Mouse (Mus musculus): ENCODE results near the gene Alox5.
"Not testable (repeated sequence)": the region's sequence is repeated elsewhere in the genome, so short reads cannot be mapped to it uniquely, and the experiment has no call there.

Gene Alox5

GRCm38 (mm10) chr6:116460544-116461283 lies at the start of gene Alox5:
Gene Alox5, minus strand, starts transcription at chr6:116461178.
- DNase-seq (ENCODE audit: extremely low spot score) = peak; percentile 55

- DNase-seq (ENCODE audit: extremely low spot score) = not testable (repeated sequence)
These were observed 45.5 kb upstream of the Alox5 start, which contains the start of gene Olfr212 for GRCm38 (mm10) chr6:116506302-116507003. Gene Olfr212, plus strand, starts transcription at chr6:116506516.

DNA sequence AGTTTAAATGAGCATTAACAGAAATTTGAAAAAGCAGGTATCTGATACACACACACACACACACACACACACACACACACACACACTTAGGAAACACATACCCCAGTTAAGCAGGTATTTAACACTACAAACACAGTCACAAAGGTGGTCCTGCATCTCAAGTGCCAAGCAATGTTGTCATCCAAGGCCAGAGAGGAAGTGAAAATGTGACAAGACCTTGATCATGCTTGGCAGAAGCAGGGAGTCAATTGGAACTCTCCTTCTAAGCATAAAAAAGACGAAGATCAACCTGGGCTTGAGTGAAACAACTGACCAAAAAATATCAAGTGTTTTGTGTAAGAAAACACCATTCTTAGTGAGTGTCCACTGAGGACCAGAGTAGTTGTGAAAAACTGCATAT lies 35.0 kb upstream of the Alox5 start:
- DNase-seq (ENCODE audit: extremely low spot score) = no peak

GRCm38 (mm10) chr6:116493742-116494141 lies 32.8 kb upstream of the Alox5 start:
- DNase-seq (ENCODE audit: extremely low spot score) = no peak

GRCm38 (mm10) chr6:116488791-116489190 lies 27.8 kb upstream of the Alox5 start, which contains the start of gene Olfr211:
Gene Olfr211, plus strand, starts transcription at chr6:116489091.
- DNase-seq (ENCODE audit: extremely low spot score) = no peak

DNA sequence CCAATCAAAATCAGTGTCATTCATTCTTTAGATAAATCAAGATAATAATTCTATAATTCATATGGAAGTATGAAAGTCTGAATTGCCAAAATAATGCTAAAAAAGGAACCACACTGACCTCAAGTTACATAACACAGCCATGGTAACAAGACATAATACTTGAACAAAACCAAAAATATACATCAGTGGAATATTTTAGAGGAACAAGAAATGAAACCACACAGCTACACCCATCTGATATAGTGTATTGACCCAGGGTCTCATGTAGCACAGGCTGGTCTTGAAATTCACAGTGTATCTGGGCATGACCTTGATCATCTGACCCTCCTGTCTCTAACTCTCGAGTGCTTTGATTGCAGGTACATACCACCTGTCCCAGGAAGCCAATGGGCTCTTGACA lies 25.9 kb upstream of the Alox5 start:
- no peak for DNase-seq (ENCODE audit: extremely low spot score)

- DNase-seq (ENCODE audit: extremely low spot score) = no peak
These were observed 24.1 kb upstream of the Alox5 start for GRCm38 (mm10) chr6:116485081-116485480.

DNA sequence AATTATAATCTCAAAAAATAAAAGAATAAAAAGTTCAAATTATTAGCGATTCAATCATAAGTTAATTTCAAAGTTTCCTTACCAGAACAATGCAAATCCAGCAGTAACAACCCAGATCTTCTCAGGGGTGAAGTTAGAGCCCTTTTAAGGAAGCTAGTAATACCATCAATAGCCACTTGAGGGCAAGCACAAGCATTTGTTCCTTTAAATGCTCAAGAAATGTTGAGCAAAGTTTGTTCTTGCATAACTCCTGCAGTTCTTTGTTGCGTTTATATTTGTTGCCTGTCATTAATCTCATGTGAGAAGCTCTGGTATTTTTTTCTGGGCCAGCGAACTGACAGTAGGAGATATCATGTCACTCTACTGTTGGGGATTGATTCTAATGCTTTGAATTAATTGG lies 7.1 kb upstream of the Alox5 start:
- DNase-seq (ENCODE audit: extremely low spot score) = no peak

- no peak for DNase-seq (ENCODE audit: extremely low spot score)
These were observed 1.7 kb downstream of the Alox5 start for GRCm38 (mm10) chr6:116459232-116459631.

DNA sequence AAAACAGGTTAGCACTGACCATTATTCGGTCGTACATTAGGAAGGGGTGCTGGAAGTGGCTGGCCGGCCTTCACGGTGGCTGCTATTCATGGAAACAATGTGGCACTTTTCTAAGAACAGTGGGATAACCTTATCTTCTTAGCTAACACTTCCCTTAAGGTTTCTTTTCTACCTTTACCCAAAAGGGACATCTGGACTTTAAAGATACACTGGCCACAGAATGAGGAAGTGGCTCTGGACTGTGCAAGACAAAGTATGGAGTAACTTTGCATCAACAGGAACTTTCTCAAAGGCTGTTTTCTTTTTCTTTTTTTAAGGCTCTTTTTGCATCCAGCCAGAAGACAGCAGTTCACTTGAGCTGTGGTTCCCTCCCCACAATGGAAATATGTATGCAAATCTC lies 2.2 kb downstream of the Alox5 start:
- DNase-seq (ENCODE audit: extremely low spot score) = no peak

DNA sequence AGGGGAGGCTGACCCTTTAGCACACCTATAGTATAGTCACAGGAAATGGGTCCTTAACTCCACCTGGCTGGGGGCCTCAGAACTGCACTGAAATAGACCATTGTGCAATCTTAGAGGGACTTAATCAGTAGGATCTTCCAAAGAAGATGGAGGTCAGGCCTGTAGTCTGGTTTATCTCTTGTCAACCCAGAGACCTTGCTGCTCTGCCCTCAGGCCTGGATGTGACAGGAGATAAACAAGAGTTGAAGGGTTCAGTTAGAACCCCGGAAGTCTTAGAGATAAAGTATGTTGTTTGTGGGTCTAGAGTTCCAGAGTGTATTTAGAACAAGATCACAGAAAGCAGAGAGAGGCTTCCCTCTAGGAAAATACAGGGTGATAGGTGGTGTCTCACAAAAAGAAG lies 4.5 kb downstream of the Alox5 start:
- no peak for DNase-seq (ENCODE audit: extremely low spot score)

DNA sequence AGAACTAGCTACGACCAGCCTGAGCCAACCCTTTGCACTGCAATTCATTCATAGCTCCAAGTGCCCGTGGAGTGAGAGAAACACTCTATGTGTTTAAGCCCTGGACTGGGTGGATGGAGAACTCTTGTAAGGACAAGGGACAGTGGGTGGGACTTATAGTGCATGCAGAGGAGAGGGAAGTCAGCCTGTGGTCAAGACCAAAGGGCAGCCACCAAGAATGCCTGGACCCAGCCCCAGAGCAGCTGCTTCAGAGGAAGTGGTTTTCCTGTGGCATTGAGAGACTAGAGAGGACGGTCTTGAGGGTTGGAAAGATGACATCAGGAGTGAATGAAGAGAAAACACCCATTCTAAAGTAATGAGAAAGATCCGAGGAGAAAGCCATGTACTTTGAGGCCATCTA lies 5.2 kb downstream of the Alox5 start:
- no peak for DNase-seq (ENCODE audit: extremely low spot score)

DNA sequence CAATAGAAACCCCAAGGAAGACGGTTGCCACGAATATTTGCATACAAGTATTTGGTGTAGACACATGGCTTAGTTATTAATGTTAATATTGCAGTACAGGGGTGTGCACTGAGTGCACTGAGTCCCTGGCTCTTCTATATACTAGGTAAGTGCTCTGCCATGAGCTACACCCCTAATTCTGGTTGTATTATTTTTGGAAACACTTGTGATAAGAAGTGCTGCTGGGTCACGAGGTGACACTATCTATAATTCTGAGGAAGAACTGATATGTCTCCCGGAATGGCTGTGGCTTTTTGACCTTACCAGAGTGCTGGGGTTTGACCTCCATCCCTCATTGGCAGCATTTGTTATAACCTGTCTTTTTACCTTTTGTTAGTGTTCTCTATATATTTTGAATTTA lies 20.1 kb downstream of the Alox5 start:
- no peak for DNase-seq (ENCODE audit: extremely low spot score)

GRCm38 (mm10) chr6:116440447-116440846 lies 20.5 kb downstream of the Alox5 start:
- no peak for DNase-seq (ENCODE audit: extremely low spot score)

DNA sequence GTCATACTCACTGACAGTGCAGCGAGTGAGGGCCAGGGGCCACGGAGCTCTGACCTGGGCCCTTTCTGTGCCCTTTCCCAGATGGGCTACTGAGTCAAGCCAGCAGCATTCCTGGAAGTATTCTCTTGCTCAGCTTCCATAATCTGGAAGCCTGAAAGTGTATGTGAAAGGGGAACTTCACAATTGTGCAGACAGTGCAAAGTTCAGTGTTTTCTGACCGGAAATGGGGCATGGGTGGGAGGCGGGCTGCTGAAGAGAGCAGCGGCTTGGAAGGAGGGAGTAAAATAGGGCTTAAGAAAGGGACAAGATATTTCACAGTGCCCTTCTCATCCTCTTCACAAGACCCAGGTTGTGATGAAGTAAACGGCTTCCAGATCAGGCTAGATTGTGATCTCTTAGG lies 21.4 kb downstream of the Alox5 start:
- DNase-seq (ENCODE audit: extremely low spot score) = no peak

GRCm38 (mm10) chr6:116438864-116439263 lies 22.1 kb downstream of the Alox5 start:
- no peak for DNase-seq (ENCODE audit: extremely low spot score)

GRCm38 (mm10) chr6:116428282-116428681 lies 32.7 kb downstream of the Alox5 start:
- no peak for DNase-seq (ENCODE audit: extremely low spot score)

DNA sequence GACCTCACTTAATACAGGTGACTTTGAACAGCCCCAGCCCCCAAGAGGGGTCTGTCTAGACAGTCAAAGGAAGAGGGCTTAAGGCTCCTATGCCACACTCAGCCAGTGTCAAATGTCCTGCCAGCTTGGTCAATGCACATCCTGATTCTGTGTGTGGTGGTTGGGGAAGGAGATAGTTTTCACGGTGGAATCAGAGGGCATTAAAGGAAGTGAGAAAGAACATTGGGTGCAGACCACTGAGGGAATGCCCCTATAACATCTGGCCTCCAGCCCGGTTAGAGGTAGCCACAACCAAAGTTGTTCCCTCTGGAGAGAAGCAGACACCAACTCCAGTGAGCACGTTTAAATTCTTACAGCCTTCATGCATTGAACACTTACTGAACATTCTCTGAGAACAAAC lies 33.4 kb downstream of the Alox5 start:
- DNase-seq (ENCODE audit: extremely low spot score) = no peak

GRCm38 (mm10) chr6:116423664-116424063 lies 37.3 kb downstream of the Alox5 start:
- DNase-seq (ENCODE audit: extremely low spot score) = no peak

DNA sequence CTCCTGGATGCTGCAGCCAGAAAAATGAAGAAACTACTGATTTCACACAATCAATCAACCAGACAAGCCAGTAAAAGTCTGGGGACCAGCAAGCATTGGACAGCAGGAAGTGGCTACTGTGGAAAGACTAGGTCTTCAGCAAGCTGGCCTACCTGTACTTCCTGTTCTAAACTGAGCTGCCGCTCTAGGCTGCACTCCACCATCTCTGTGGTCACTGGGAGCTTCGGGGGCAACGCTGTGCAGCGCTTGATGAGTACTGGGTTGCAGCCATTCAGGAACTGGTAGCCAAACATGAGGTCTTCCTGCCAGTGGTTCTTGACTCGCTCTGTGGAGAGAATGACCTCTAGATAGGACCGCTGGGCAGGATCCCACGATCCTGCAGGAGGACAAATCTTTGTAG lies 38.0 kb downstream of the Alox5 start:
- DNase-seq (ENCODE audit: extremely low spot score) = no peak

- DNase-seq (ENCODE audit: extremely low spot score) = no peak
These were observed 40.7 kb downstream of the Alox5 start for GRCm38 (mm10) chr6:116420271-116420670.

DNA sequence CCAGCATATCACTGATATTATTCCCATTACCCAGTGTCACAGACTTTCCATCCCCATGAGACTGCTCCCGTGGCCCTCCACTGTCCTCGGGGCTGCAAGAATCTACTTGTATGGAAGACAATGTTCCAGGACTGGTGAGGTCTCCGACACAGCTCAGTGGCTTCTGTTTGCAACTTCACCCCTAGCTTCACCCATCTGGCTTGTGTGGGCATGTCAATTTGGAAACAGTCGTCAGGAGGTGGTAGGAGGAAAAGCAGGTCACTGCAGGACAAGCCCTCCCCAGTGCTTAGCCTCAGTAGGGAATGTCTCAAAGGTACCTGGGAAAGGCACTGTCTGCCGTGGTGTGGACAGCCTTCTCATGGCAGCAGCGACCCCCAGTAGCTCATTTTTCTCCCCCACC lies 41.3 kb downstream of the Alox5 start:
- no peak for DNase-seq (ENCODE audit: extremely low spot score)

DNA sequence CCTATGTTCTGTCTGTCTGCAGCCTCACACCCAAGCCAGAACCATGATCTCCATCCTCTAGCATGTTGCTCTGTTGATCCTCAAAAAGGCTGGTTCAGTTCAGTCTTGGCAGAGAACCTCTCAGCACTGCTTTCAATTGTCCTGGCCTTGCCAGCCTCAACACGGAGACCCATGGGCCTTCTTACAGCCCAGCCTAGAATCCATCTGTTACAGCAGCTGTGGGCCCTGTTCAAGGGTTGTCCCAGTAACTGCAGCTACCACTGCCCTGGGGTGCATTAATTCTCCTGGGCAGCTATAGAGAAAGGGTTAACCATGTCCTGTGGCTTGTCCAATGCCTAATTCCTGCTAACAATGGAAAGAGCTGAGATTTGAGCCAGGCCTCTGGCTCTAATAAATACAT lies 42.5 kb downstream of the Alox5 start:
- no peak for DNase-seq (ENCODE audit: extremely low spot score)

All from embryo, embryonic 9.5 days (tissue).